Mouse (Mus musculus) right cerebral cortex, postnatal 14 days (tissue): ENCODE measurements around the gene Rhox7b.
"Not testable (repeated sequence)": the region's sequence is repeated elsewhere in the genome, so short reads cannot be mapped to it uniquely, and the experiment has no call there.

Source experiments
- DNase-seq: peaks from one replicate; pipeline ENCODE4 v3.0.0; 2022

The Rhox7b gene

DNA sequence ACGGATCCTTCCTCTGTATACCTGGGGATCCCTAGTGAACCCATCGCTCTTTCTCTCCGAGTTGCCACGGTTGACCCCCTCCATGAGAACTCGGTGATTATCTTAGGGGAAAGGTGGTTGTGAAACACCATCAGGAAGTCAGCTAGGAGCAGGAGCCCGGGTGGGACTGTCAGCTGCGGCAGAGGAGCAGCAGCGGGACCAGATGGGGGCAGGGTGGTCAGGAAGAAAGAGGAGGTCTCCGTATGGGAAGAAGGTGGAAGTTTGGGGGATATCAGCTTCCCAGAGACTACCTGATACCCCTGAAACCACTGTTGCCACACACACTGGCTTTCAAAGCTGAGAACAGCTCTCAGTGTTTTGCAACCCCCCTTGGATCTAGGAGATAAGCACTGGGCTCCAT, at the start of gene Rhox7b:
Rhox7b (minus strand) TSS at position 101 of the 400 bp plus-strand sequence.
- DNase-seq: not testable (repeated sequence)

GRCm38 (mm10) chrX:37916311-37916710, 19.3 kb upstream of the Rhox7b start:
- no peak for DNase-seq

- no peak for DNase-seq
Observed at GRCm38 (mm10) chrX:37908581-37908980, 11.5 kb upstream of the Rhox7b start.

DNA sequence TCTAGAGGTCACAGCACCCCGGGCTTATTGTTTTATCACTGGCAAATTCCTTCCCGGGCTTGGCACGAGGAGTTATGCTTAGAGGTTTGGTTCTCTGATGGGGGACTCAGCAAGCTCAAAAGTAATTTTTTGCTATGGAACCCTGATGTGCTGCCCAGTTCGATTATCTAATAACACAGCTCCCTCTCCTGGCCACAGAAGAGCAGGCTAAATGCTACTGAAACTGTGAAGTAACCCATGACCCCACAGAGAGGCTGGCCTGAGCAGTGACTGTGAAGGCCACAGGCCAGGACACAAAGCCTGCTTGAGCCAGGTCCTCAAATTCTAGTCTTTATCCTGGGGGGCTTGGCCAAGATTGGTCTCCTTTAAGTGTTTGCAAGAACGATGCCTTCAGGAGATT, 6.7 kb upstream of the Rhox7b start:
- DNase-seq: no peak

- not testable (repeated sequence) for DNase-seq
Observed at GRCm38 (mm10) chrX:37901670-37902069, 4.6 kb upstream of the Rhox7b start, which contains the start of gene Rhox9. Gene Rhox9 (minus strand): TSS chrX:37901770.

DNA sequence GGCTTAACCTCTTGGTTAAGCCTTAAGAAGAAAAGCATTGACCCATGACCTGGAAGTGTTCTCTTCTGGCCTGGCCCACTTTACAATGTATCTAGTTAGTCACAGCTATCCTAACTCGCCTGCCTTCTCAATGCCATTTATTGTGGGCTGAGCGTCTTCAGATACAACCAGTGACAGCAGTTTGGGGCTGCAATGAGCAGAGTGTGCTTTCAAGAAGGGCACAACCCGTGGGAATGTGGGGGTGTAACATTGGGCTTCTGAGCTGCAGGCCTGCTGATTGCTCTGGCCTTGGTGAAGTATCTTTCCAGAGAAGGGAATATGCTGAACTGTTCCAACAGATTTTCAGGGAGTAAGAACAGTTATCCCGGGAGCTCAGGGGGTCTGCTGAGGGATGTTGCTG, 18.2 kb downstream of the Rhox7b start, which contains the start of gene Rhox8:
Rhox8 (minus strand) TSS at position 101 of the 400 bp plus-strand sequence.
- no peak for DNase-seq

DNA sequence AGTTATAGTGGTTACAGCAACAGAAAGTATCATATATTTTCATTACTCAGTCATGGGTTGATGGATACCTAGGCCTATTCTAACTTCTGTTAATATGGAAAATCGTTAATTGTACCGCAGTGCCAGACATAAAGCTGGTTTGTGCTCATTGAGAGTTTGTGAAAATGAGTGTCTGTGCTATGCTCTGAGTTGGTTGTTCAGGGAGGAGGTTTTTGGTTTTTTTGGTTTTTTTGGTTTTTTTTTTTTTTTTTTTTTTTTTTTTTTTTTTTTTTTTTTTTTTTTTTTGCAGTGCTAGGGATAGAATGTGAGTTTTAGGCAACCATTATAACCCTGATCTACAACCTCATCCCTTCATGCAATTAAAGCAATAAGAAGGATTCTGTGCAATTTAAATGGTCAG, 25.4 kb downstream of the Rhox7b start:
- DNase-seq: no peak
